Mouse (Mus musculus): ENCODE results near the gene Ssna1.

The Ssna1 gene

DNA sequence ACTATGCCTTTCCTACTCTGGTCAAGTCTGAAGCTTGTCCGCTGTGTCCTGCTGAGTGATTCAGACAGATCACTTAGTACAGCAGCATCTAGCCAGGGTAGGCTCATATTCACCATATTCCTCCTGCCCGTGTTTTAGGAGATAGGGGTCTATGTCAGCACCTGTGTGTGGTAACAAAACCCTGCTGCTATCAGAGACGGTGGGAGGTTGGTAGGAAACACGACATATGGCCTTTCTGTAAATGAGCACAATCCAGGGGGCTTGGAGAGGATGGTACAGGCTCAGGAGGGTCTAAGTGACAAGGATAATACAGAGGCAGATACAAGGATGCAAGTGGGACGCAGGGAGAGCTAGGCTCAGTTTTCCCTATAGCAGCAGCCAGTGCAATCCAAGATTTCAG lies 42.7 kb downstream of the Ssna1 start:
- DNase-seq (ENCODE audit: low spot score) = no peak

DNA sequence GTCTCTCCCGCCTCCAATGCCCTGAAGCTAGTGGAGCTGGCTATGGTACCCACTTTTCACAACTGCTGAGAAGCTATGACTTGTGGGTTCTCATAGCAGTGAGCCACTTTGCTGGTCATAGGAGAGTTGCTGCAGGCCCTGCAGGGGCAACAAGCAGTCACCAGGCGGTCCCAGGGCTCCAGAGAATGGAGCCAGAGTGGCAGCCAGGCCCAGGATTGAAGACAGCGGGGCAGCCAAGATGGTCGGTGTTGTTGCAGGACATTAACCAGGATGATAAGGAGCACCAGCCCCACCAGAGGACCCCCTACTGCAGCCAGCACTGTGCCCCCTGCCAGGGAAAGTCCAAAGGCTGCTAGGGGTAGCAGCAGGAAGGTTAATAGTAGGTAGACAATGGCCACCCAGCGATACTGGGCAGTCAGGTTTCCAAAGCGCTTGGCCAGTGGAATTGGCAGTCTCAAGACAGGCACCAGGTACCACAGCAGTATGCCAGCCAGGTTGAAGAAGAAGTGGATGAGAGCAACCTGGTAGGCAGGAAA lies 43.2 kb downstream of the Ssna1 start:
- DNase-seq (ENCODE audit: low spot score) = no peak

GRCm38 (mm10) chr2:25228431-25228889 lies 43.8 kb downstream of the Ssna1 start:
- peak; percentile 92 for DNase-seq (ENCODE audit: low spot score)

GRCm38 (mm10) chr2:25227406-25227805 lies 44.8 kb downstream of the Ssna1 start:
- no peak for DNase-seq (ENCODE audit: low spot score)

- no peak for DNase-seq (ENCODE audit: low spot score)
Measured at GRCm38 (mm10) chr2:25226864-25227263, 45.4 kb downstream of the Ssna1 start.

DNA sequence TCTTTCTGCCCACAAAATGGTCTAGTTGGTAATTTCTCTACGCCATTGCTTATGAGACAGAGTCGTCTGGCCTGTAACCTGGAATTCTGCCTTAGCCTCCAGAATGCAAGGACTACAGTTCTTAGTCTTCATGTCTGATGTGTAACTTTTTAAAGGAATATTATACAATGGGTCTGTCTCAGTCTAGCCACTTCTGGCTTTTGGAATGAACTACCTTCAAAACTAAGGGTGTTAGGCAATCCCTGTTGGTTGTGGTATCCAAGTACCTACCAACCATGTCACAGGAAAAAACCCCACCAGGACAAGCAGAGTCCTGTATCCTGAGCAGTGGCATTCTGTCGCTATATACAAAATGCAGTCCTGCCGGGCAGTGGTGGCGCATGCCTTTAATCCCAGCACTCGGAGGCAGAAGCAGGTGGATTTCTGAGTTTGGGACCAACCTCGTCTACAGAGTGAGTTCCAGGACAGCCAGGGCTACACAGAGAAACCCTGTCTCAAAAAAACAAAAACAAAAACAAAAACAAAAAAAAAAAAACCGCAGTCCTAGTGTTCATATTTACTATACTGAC lies 46.3 kb downstream of the Ssna1 start:
- no peak for DNase-seq (ENCODE audit: low spot score)

DNA sequence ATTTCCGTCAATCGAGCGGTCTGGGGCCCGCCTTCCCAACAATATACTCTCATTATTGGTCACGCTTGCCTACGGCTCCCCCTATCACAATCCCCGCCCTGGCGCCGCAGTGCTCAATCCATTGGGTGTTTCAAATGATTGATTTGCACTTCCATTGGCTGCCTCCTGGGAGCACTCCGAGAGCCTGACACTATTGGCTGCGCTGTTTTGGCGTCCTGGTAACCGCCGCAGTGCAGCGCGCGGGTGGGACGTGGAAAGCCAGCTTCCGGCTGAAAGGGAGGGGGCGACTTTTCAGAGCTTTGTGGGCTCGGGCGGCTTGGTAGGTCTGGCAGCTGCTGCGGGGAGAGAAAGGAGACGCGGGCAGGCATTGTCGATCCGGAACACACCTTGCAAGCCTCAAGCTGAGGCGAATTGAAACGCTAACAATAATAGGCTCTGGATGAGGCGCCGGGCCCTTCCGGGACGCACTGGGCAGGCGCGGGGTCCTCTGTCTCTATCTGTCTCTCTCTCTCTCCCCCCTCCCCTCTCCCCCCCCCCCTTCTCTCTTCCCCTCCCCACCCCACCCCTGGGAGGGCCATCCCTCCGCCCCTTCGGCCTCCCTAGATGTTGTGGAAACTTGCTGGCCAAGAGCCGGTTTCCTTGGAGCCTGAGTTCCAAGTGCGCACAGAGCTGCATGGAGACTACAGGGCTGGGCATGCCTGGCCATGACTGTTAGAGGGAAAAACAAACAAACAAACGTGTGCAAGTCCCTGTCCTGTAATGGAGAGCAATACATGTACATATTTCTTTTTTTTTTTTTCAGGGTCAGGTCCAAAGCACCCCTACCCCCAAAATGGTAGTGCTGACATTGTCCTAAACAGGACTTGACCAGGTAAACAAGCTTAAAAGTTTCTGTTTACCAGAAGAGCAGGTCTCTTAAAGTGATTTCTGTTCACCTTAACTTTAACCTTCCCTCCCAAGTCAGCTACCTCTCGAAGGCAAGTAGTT lies 47.2 kb downstream of the Ssna1 start:
- peak; percentile 100 for DNase-seq (ENCODE audit: low spot score)

GRCm38 (mm10) chr2:25224492-25224765 lies 47.8 kb downstream of the Ssna1 start, which contains the start of gene Tubb4b:
TSS of gene Tubb4b (minus strand) at chr2:25224702.
- DNase-seq (ENCODE audit: low spot score) = no peak

DNA sequence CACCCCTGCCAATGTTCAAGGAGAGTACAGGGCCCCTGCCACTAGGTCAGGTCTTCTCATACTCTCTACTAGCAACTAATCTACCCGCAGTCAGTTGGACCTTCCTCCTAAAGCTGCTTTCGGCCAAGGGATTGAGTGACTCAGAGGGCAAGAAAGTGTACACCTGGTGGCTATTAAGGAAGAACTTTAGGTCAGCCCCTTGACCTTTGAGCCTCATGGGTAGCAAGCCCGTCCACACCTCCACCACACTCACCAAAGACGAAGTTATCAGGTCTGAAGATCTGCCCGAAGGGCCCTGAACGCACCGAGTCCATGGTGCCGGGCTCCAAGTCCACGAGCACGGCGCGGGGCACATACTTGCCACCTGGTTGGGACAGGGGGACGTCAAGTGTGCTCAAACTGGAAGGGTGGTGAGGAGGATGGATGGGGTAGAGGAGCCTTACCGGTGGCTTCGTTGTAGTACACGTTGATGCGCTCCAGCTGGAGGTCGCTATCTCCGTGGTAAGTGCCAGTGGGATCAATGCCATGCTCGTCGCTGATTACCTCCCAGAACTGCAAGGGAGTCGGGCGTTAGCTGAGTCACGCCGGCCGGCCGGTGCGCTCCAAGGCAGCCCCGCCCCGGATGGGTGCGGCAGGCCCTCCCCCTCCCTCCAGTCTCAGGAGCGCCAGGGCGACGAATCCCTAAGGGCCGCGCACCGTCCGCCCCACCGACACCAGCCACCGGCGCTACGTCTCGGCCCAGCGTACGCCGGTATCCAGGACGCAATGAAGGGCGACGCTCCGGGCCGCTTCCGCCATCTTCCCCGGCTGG lies 48.4 kb downstream of the Ssna1 start:
- peak; percentile 28 for DNase-seq (ENCODE audit: low spot score)

DNA sequence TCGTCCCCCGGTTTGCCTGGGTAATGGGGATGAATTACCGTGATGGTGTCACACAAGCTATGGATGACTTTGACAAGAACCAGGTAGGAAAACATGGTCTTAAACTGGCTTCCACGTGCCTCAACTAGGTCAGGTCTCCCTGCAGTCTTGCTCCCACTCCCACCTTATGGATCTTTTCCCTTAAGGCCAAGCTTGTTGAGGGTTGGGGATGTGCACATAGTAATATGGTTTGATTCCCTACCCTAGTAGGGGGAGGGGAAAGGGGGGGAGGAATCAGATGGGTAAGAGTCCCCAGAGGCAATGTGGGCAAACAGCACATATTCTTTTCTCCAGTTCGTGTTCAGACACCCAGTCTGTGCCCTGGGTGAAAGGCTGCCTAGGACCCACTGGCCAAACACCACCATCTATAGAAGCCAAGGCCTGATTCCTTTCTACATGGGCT lies 50.9 kb downstream of the Ssna1 start:
- no peak for DNase-seq (ENCODE audit: low spot score)
